Mouse (Mus musculus) embryo, embryonic 11 days (tissue): ENCODE data around the gene 1700010B08Rik.

Experiments
- DNase-seq: peaks from one replicate; pipeline ENCODE4 v3.0.0-alpha.2; 2015

The 1700010B08Rik gene

GRCm38 (mm10) chr2:173722251-173722857 is 3.1 kb downstream of the 1700010B08Rik start:
- DNase-seq: no peak

- peak; percentile 62 for DNase-seq
These were observed 5.2 kb downstream of the 1700010B08Rik start for GRCm38 (mm10) chr2:173724382-173724781.

GRCm38 (mm10) chr2:173724940-173725807 is 6.0 kb downstream of the 1700010B08Rik start:
- DNase-seq: peak; percentile 57

GRCm38 (mm10) chr2:173725819-173726218 is 6.6 kb downstream of the 1700010B08Rik start:
- DNase-seq: no peak

- DNase-seq: peak; percentile 75
These were observed 11.3 kb downstream of the 1700010B08Rik start for GRCm38 (mm10) chr2:173730444-173730966.

- DNase-seq: no peak
These were observed 15.2 kb downstream of the 1700010B08Rik start for GRCm38 (mm10) chr2:173734426-173734825.

- peak; percentile 99 for DNase-seq
These were observed 18.2 kb downstream of the 1700010B08Rik start, which contains the start of gene Vapb for GRCm38 (mm10) chr2:173737222-173737989. Vapb (plus strand) TSS chr2:173737511.

GRCm38 (mm10) chr2:173738232-173738631 is 19.0 kb downstream of the 1700010B08Rik start:
- no peak for DNase-seq

GRCm38 (mm10) chr2:173739107-173739506 is 19.9 kb downstream of the 1700010B08Rik start:
- DNase-seq: no peak

GRCm38 (mm10) chr2:173742090-173742489 is 22.9 kb downstream of the 1700010B08Rik start:
- DNase-seq: no peak

- DNase-seq: no peak
These were observed 23.5 kb downstream of the 1700010B08Rik start for GRCm38 (mm10) chr2:173742744-173743143.

- DNase-seq: no peak
These were observed 25.0 kb downstream of the 1700010B08Rik start for GRCm38 (mm10) chr2:173744070-173744815.

- no peak for DNase-seq
These were observed 29.9 kb downstream of the 1700010B08Rik start for GRCm38 (mm10) chr2:173748961-173749659.

- no peak for DNase-seq
These were observed 36.4 kb downstream of the 1700010B08Rik start for GRCm38 (mm10) chr2:173755433-173756144.

- DNase-seq: no peak
These were observed 38.5 kb downstream of the 1700010B08Rik start for GRCm38 (mm10) chr2:173757624-173758155.

- DNase-seq: no peak
These were observed 41.4 kb downstream of the 1700010B08Rik start for GRCm38 (mm10) chr2:173760607-173761006.

GRCm38 (mm10) chr2:173764629-173765028 is 45.4 kb downstream of the 1700010B08Rik start:
- DNase-seq: peak; percentile 41

GRCm38 (mm10) chr2:173767959-173768595 is 48.9 kb downstream of the 1700010B08Rik start:
- DNase-seq: no peak

GRCm38 (mm10) chr2:173769183-173769582 is 50.0 kb downstream of the 1700010B08Rik start:
- no peak for DNase-seq

GRCm38 (mm10) chr2:173770620-173771019 is 51.4 kb downstream of the 1700010B08Rik start:
- no peak for DNase-seq
